Mouse (Mus musculus) cerebellum, adult 2 months (tissue): ENCODE data around the gene Mrps23.

Source experiments
- CTCF ChIP-seq: fragments of 200-500 bp; IDR thresholded peaks from 2 replicates; pipeline ENCODE4 v1.5.1; 2011; ENCODE audit warnings: low read depth, mild to moderate bottlenecking, control low read depth, low read length, moderate library complexity, borderline replicate concordance; ENCODE audit not compliant: insufficient read depth
- POLR2A ChIP-seq: fragments of 200-500 bp; IDR thresholded peaks from 2 replicates; pipeline ENCODE4 v1.6.1; 2011; ENCODE audit warnings: low read length, control low read depth, borderline replicate concordance; ENCODE audit not compliant: insufficient read depth

DNA sequence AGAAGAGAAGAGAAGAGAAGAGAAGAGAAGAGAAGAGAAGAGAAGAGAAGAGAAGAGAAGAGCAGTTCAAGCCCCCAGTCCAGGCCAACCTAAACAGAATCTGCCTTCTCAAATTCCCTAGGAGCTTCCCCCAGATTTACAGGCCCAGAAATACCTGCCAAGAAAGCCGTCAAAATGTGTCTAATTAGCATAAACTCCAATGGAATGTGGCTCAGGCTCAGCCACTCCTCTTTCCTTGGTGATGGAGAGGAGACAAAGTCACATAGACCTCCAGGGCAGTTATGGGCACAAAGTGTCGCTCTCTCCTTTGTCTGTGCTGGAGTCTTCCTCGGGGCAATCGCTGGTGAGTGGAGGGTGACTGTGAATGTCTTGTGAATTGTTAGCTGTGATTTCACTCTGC, 6.0 kb upstream of the Mrps23 start:
- TF ChIP-seq CTCF, result no peak
- no peak for TF ChIP-seq POLR2A
